Mouse (Mus musculus): Measurements from ENCODE around the gene Zcchc4.

- TF ChIP-seq CTCF (IDR thresholded peaks at IDR 0.05) (no peak), POLR2A (IDR thresholded peaks at IDR 0.05; ENCODE audit: insufficient read depth, low read depth, low read length) (no peak)
Observed at GRCm38 (mm10) chr5:52762586-52762985, 12.6 kb upstream of the Zcchc4 start.
